Mouse (Mus musculus): Measurements from ENCODE around the gene Slc11a2.
"Not testable (repeated sequence)": the region's sequence is repeated elsewhere in the genome, so short reads cannot be mapped to it uniquely, and the experiment has no call there.

Slc11a2 gene

GRCm38 (mm10) chr15:100346761-100347160, 78.1 kb downstream of the Slc11a2 start:
- DNase-seq: no peak

- no peak for DNase-seq
Measured at GRCm38 (mm10) chr15:100345484-100345883, 79.4 kb downstream of the Slc11a2 start.

GRCm38 (mm10) chr15:100341314-100341980, 83.4 kb downstream of the Slc11a2 start:
- DNase-seq: not testable (repeated sequence)
